In genomic region chr6:97396351-97396956, GRCm38 (mm10) we compare ENCODE assay signal across 11 mouse cellular contexts.
DNase-seq lines count a peak whose midpoint lies in the region; ATAC-seq lines count a peak whose summit lies in the region.
"Had no signal": no experiment of that assay in that cellular context is flagged by ENCODE, and none has a peak within 500 bp of the region (broad histone marks: within the 10 kb centered on the region; RNA-seq: fewer than 3 reads in every experiment).

No protein-coding gene starts in this region.

- no peaks in the 10 kb centered on the region for H3K36me3 ChIP-seq in kidney, embryonic 16.5 days (ENCODE audit: insufficient read depth, low read length)
- no peaks in the 10 kb centered on the region for H3K36me3 ChIP-seq in forebrain, embryonic 10.5 days (replicated peaks)
- H3K36me3 ChIP-seq in macrophage (ENCODE audit: inconsistent target): peaks cover 60% of the 10 kb centered on the region
- H3K36me3 ChIP-seq: heart, embryonic 15.5 days had no signal

- 34% methylated on average over 9 of the region's 9 CpGs for WGBS in kidney, embryonic 16.5 days
- whole genome bisulfite sequencing in forebrain, embryonic 10.5 days: 14% methylated on average over 9 of the region's 9 CpGs
- 86% methylated on average over 9 of the region's 9 CpGs for WGBS in macrophage (ENCODE audit: missing documents)

- peaks cover 94% of the 10 kb centered on the region for H3K79me2 ChIP-seq in macrophage (ENCODE audit: inconsistent target)

- H3K4me2 ChIP-seq in kidney, embryonic 16.5 days (replicated peaks; ENCODE audit: low read depth, low read length): 0 out of 2 replicates have a peak overlapping the region, but pooled peaks have one; percentile 37

- no peaks in the 10 kb centered on the region for H3K27me3 ChIP-seq in kidney, embryonic 16.5 days (ENCODE audit: insufficient read depth, low read length)
- H3K27me3 ChIP-seq in forebrain, embryonic 10.5 days (ENCODE audit: poor library complexity, severe bottlenecking): no peaks in the 10 kb centered on the region; the same call in 1 of the 2 replicates

- peak; percentile 30; the same call in 1 of the 2 replicates for ATAC-seq in kidney, embryonic 16.5 days (ENCODE audit: low FRiP score, low TSS enrichment)

- H3K4me1 ChIP-seq in kidney, embryonic 16.5 days (ENCODE audit: insufficient read depth, low read length): peaks cover 19% of the 10 kb centered on the region
- peaks cover 45% of the 10 kb centered on the region for H3K4me1 ChIP-seq in forebrain, embryonic 10.5 days

- H3K4me3 ChIP-seq in kidney, embryonic 16.5 days (ENCODE audit: low read length): no peak overlapping the region
- H3K4me3 ChIP-seq in forebrain, embryonic 10.5 days: peak overlapping the region; percentile 27; the same call in 1 of the 2 replicates
- no peak overlapping the region for H3K4me3 ChIP-seq in macrophage (ENCODE audit: inconsistent target)

- H3K27ac ChIP-seq in kidney, embryonic 16.5 days (ENCODE audit: low read length): no peak overlapping the region
- peak overlapping the region; percentile 84 for H3K27ac ChIP-seq in forebrain, embryonic 10.5 days
- H3K27ac ChIP-seq in macrophage: peak overlapping the region; percentile 71
- H3K27ac ChIP-seq: heart, embryonic 15.5 days had no signal

- H3K9me3 ChIP-seq in kidney, embryonic 16.5 days (ENCODE audit: low read length): no peaks in the 10 kb centered on the region
- H3K9me3 ChIP-seq in forebrain, embryonic 10.5 days: no peaks in the 10 kb centered on the region
- H3K9me3 ChIP-seq: heart, embryonic 15.5 days had no signal

- no peak overlapping the region; the same call in 1 of the 2 replicates for H3K9ac ChIP-seq in kidney, embryonic 16.5 days (replicated peaks; ENCODE audit: low read length)
- H3K9ac ChIP-seq: heart, embryonic 15.5 days had no signal

- DNase-seq in kidney, adult 8-10 months: no peak
- DNase-seq in MN1 (ENCODE audit: low spot score): peak; percentile 28
- DNase-seq in forebrain, embryonic 10.5 days (ENCODE audit: extremely low spot score, low spot score): no peak
- DNase-seq in urinary bladder, postnatal 14 days (ENCODE audit: low spot score): no peak
- no peak for DNase-seq in ovary, adult 18-20 months (ENCODE audit: low spot score)
- no peak for DNase-seq in spleen, postnatal 4 days (ENCODE audit: low spot score in 2 of 2)
- DNase-seq: cerebellum, adult 9-11 months; thymus, adult 2 months had no signal
